Mouse (Mus musculus) stomach, postnatal 0 days (tissue): ENCODE results near the gene Ptch1.

Experiments used
- CTCF ChIP-seq: IDR thresholded peaks from 2 replicates; pipeline ENCODE4 v1.5.1; 2016; ENCODE audit warnings: antibody characterized with exemption, low read depth, mild to moderate bottlenecking, moderate library complexity
- EP300 ChIP-seq: optimal IDR thresholded peaks from 2 replicates; pipeline ENCODE3; 2016; ENCODE audit warnings: antibody characterized with exemption

DNA sequence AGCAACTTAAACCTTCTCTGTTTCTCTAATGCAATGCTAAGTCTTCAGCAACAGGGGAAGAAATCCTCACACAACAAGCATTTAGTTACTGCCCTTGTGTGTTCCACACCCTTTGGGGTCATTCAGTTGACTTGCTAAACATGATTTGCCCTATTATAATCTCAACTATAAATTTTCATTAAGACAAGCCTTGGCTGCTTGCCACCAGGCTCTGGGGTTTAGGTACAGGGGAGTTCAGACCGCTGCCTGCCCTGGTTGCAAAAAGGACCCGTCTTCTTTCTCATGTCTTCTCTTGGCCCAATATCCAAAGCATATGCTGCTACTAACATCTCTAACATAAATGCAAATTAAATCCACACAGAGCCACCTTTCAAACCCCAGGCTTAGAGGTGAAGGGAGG, 49.3 kb downstream of the Ptch1 start:
- TF ChIP-seq CTCF (no peak), EP300 (no peak)
